Mouse (Mus musculus) cortical plate, adult 2 months (tissue): ENCODE measurements around the gene Prr3.
"Not testable (repeated sequence)": the region's sequence is repeated elsewhere in the genome, so short reads cannot be mapped to it uniquely, and the experiment has no call there.

ENCODE experiments used
- CTCF ChIP-seq: fragments of 200-500 bp; IDR thresholded peaks from 2 replicates; pipeline ENCODE4 v1.5.1; 2011; ENCODE audit warnings: mild to moderate bottlenecking, control low read depth, low read length; ENCODE audit not compliant: insufficient read depth; ENCODE audit errors: extremely low read depth
- POLR2A ChIP-seq: fragments of 200-500 bp; IDR thresholded peaks from 2 replicates; pipeline ENCODE4 v1.6.1; 2011; ENCODE audit warnings: mild to moderate bottlenecking, low read length, control low read depth; ENCODE audit not compliant: insufficient read depth; ENCODE audit errors: extremely low read depth

- TF ChIP-seq CTCF, POLR2A: not testable (repeated sequence)
Observed at GRCm38 (mm10) chr17:36004409-36004808, 24.4 kb upstream of the Prr3 start.
